Comparison of ENCODE assay signal across 9 mouse cellular contexts in genomic region chr6:126583075-126583474, GRCm38 (mm10). TPM values are rescaled to one million over a fixed set of nuclear protein-coding genes. Genes with fewer than 3 reads are reported as not detected.
DNase-seq lines count a peak whose midpoint lies in the region; ATAC-seq and TF ChIP-seq lines count a peak whose summit lies in the region.
"Had no signal": no experiment of that assay in that cellular context is flagged by ENCODE, and none has a peak within 500 bp of the region (broad histone marks: within the 10 kb centered on the region; RNA-seq: fewer than 3 reads in every experiment).

No protein-coding gene starts in this region.

- no peak overlapping the region for H3K4me2 ChIP-seq in midbrain, embryonic 14.5 days (ENCODE audit: low read length)
- H3K4me2 ChIP-seq: lung, embryonic 15.5 days had no signal

- intact Hi-C loops in gastrocnemius, postnatal 14 days (cut with DNase I; ENCODE audit: low total_unique reads) = no loop called here

- no peaks in the 10 kb centered on the region for H3K27me3 ChIP-seq in kidney, adult 2 months (replicated peaks; ENCODE audit: control insufficient read depth, insufficient read depth, low read length)
- no peaks in the 10 kb centered on the region for H3K27me3 ChIP-seq in small intestine, adult 2 months (ENCODE audit: control insufficient read depth, insufficient read depth, low read length)
- H3K27me3 ChIP-seq in midbrain, embryonic 14.5 days (ENCODE audit: control insufficient read depth, insufficient read depth, low read length) = no peaks in the 10 kb centered on the region
- H3K27me3 ChIP-seq: lung, embryonic 15.5 days had no signal

- no peaks in the 10 kb centered on the region for H3K4me1 ChIP-seq in kidney, adult 2 months (ENCODE audit: control insufficient read depth, insufficient read depth, low read length)
- no peaks in the 10 kb centered on the region for H3K4me1 ChIP-seq in small intestine, adult 2 months (ENCODE audit: control insufficient read depth, insufficient read depth, insufficient read length, low read length)
- no peaks in the 10 kb centered on the region for H3K4me1 ChIP-seq in midbrain, embryonic 14.5 days (ENCODE audit: control insufficient read depth, insufficient read depth, low read length)
- H3K4me1 ChIP-seq: lung, embryonic 15.5 days had no signal

- ATAC-seq in midbrain, embryonic 14.5 days (ENCODE audit: low FRiP score, low TSS enrichment) = no peak

- no peaks in the 10 kb centered on the region for H3K36me3 ChIP-seq in kidney, adult 2 months (ENCODE audit: control insufficient read depth, insufficient read depth, low read length)
- H3K36me3 ChIP-seq in small intestine, adult 2 months (ENCODE audit: control insufficient read depth, insufficient read depth, low read length) = no peaks in the 10 kb centered on the region
- no peaks in the 10 kb centered on the region for H3K36me3 ChIP-seq in midbrain, embryonic 14.5 days (ENCODE audit: control insufficient read depth, insufficient read depth, low read length)
- H3K36me3 ChIP-seq: lung, embryonic 15.5 days had no signal

- 61% methylated on average over 7 of the region's 7 CpGs for WGBS in kidney, adult 2 months
- WGBS in small intestine, adult 2 months = 64% methylated on average over 7 of the region's 7 CpGs
- WGBS in midbrain, embryonic 14.5 days = 70% methylated on average over 7 of the region's 7 CpGs

- no peaks in the 10 kb centered on the region for H3K9me3 ChIP-seq in midbrain, embryonic 14.5 days (ENCODE audit: control insufficient read depth, low read length)
- H3K9me3 ChIP-seq: lung, embryonic 15.5 days had no signal

- peak; percentile 27 for DNase-seq in kidney, adult 2 months
- DNase-seq in kidney, adult 11 months = no peak
- peak; percentile 42 for DNase-seq in ES-CJ7 (ENCODE audit: low read depth, low spot score)
- DNase-seq in adrenal gland, postnatal 25 days = peak; percentile 63
- peak; percentile 22 for DNase-seq in gastrocnemius, postnatal 14 days
- DNase-seq in left cerebral cortex, adult 11 months (ENCODE audit: low spot score) = no peak
- no peak for DNase-seq in midbrain, embryonic 14.5 days

- no peak overlapping the region for H3K9ac ChIP-seq in midbrain, embryonic 14.5 days (replicated peaks; ENCODE audit: low read length)
- H3K9ac ChIP-seq: lung, embryonic 15.5 days had no signal

- no peak overlapping the region for H3K27ac ChIP-seq in kidney, adult 2 months (ENCODE audit: insufficient read depth, low read depth, low read length)
- no peak overlapping the region for H3K27ac ChIP-seq in small intestine, adult 2 months (ENCODE audit: insufficient read depth, low read depth, low read length)
- no peak overlapping the region for H3K27ac ChIP-seq in midbrain, embryonic 14.5 days (replicated peaks; ENCODE audit: low read depth, low read length)
- H3K27ac ChIP-seq: lung, embryonic 15.5 days had no signal

- no peak for TF ChIP-seq POLR2A in kidney, adult 2 months (IDR thresholded peaks at IDR 0.05; ENCODE audit: low read depth, low read length)
- TF ChIP-seq POLR2A in small intestine, adult 2 months (IDR thresholded peaks at IDR 0.05; ENCODE audit: low read depth, low read length) = no peak

- TF ChIP-seq CTCF in kidney, adult 2 months (conservative IDR thresholded peaks at IDR 0.05; ENCODE audit: insufficient read depth, insufficient read length, low read depth, low read length) = peak; percentile 67
- TF ChIP-seq CTCF in small intestine, adult 2 months (IDR thresholded peaks at IDR 0.05; ENCODE audit: extremely low read depth, insufficient read length, insufficient replicate concordance, low read depth, low read length) = peak; percentile 58; the same call in 1 of the 2 replicates

- H3K4me3 ChIP-seq in kidney, adult 2 months (ENCODE audit: insufficient read depth, low read depth, low read length) = no peak overlapping the region
- no peak overlapping the region for H3K4me3 ChIP-seq in small intestine, adult 2 months (ENCODE audit: low read depth, low read length)
- no peak overlapping the region for H3K4me3 ChIP-seq in midbrain, embryonic 14.5 days (replicated peaks; ENCODE audit: low read depth, low read length)
- H3K4me3 ChIP-seq: lung, embryonic 15.5 days had no signal

RNA-seq across cellular contexts. Expression of gene Kcna5, which starts 47.9 kb away (rescaled TPM):
- polyA plus RNA-seq in kidney, adult 2 months (2012; rRNA removed) = 1.2 and 1.8 TPM in 2 replicates
- 1.7 and 3.5 TPM in 2 replicates for total RNA-seq in adrenal gland, postnatal 25 days (2021)
- total RNA-seq in gastrocnemius, postnatal 14 days (2021) = 10 to 100 TPM in 1 of 2 experiments, 1 to 10 TPM in 1; 2.8 to 11.2 TPM
- 0.47 and 0.63 TPM in 2 replicates for polyA plus RNA-seq in small intestine, adult 2 months (2012; rRNA removed)
- polyA plus RNA-seq in midbrain, embryonic 14.5 days (2014; fragmentation: Nextera tagmentation; extraction: Ambion mirVana) = 2.6 and 3.5 TPM in 2 replicates

Comparison
In these comparisons a context has a peak if more than half of its experiments do, and no peak if none do; other contexts are left out.
1. DNase-seq: peak in kidney, adult 2 months (single experiment), ES-CJ7 (single experiment), adrenal gland, postnatal 25 days (single experiment) and gastrocnemius, postnatal 14 days (single experiment); none in kidney, adult 11 months (single experiment), left cerebral cortex, adult 11 months (single experiment) and midbrain, embryonic 14.5 days (single experiment).